Mouse (Mus musculus) limb, embryonic 15.5 days (tissue): ENCODE results near the gene Copb2. TPM values are rescaled to one million over a fixed set of nuclear protein-coding genes. Genes with fewer than 3 reads are reported as not detected.

Source experiments
- ATAC-seq: fragments of 200-750 bp; cut with Nextera tagmentation; 2 replicates; pipeline ENCODE4 v1.8.0; 2017; ENCODE audit warnings: low read depth, moderate TSS enrichment; ENCODE audit not compliant: insufficient number of reproducible peaks, low FRiP score, low TSS enrichment
- H3K27ac ChIP-seq: fragments of 300-500 bp; sonication (generic); 2 replicates; pipeline ENCODE4 v1.5.1; 2015; ENCODE audit warnings: moderate library complexity, mild to moderate bottlenecking, inconsistent platforms
- H3K27me3 ChIP-seq: fragments of 300-500 bp; sonication (generic); 2 replicates; pipeline ENCODE4 v1.6.1; 2015; ENCODE audit warnings: inconsistent platforms
- H3K36me3 ChIP-seq: fragments of 300-500 bp; sonication (generic); 2 replicates; pipeline ENCODE4 v1.6.1; 2015; ENCODE audit warnings: inconsistent platforms
- H3K4me1 ChIP-seq: fragments of 300-500 bp; sonication (generic); 2 replicates; pipeline ENCODE4 v1.6.1; 2015; ENCODE audit warnings: inconsistent platforms
- H3K4me2 ChIP-seq: fragments of 300-500 bp; sonication (generic); 2 replicates; pipeline ENCODE4 v1.6.1; 2015; ENCODE audit warnings: mild to moderate bottlenecking, inconsistent platforms
- H3K4me3 ChIP-seq: fragments of 300-500 bp; sonication (generic); 2 replicates; pipeline ENCODE4 v1.5.1; 2015; ENCODE audit warnings: mild to moderate bottlenecking, inconsistent platforms
- H3K9ac ChIP-seq: fragments of 300-500 bp; sonication (generic); 2 replicates; pipeline ENCODE4 v1.6.1; 2015; ENCODE audit warnings: inconsistent platforms
- H3K9me3 ChIP-seq: fragments of 300-500 bp; sonication (generic); 2 replicates; pipeline ENCODE4 v1.6.1; 2016; ENCODE audit warnings: inconsistent platforms
- WGBS: fragments of 180-500 bp; shearing (Covaris S2); methylation state at CpG from one replicate; pipeline ENCODE4 v1.1.7; 2015; 5-methylcytosine and 5-hydroxymethylcytosine counted together
- polyA plus RNA-seq: library from polyadenylated mRNA; unstranded; fragments of >200 nt; fragmentation: Nextera tagmentation; extraction: Ambion mirVana; gene quantifications from 2 replicates; pipeline ENCODE4 v1.2.1, GENCODE M21; 2015

The Copb2 gene
- polyA plus RNA-seq, 1 experiment from 2014 or later, result 209 TPM

GRCm38 (mm10) chr9:98538713-98539360 is 24.7 kb upstream of the Copb2 start:
- Histone ChIP-seq H3K4me2 (peak overlapping the region; percentile 25), H3K4me3 (no peak overlapping the region), H3K9me3 (no peaks in the 10 kb centered on the region), H3K9ac (no peak overlapping the region), H3K36me3 (no peaks in the 10 kb centered on the region), H3K27ac (no peak overlapping the region), H3K27me3 (0 out of 2 replicates have a peak, but pooled peaks cover 7% of the 10 kb centered on the region), H3K4me1 (peaks cover 2% of the 10 kb centered on the region; the same call in 1 of the 2 replicates)
- ATAC-seq, result no peak
- WGBS, result 6% methylated on average over 13 of the region's 13 CpGs

GRCm38 (mm10) chr9:98544042-98544441 is 19.5 kb upstream of the Copb2 start:
- H3K36me3 ChIP-seq, result no peaks in the 10 kb centered on the region
- H3K27ac ChIP-seq, result no peak overlapping the region
- no peak overlapping the region for H3K9ac ChIP-seq
- H3K9me3 ChIP-seq, result no peaks in the 10 kb centered on the region
- no peak overlapping the region for H3K4me2 ChIP-seq
- no peak for ATAC-seq
- H3K4me3 ChIP-seq, result no peak overlapping the region
- no peaks in the 10 kb centered on the region for H3K4me1 ChIP-seq
- H3K27me3 ChIP-seq, result 0 out of 2 replicates have a peak, but pooled peaks cover 7% of the 10 kb centered on the region
- 87% methylated on average over 3 of the region's 3 CpGs for WGBS

GRCm38 (mm10) chr9:98583852-98584251 is 20.3 kb downstream of the Copb2 start:
- Histone ChIP-seq H3K4me3 (no peak overlapping the region), H3K27me3 (no peaks in the 10 kb centered on the region), H3K27ac (no peak overlapping the region), H3K4me1 (no peaks in the 10 kb centered on the region), H3K9me3 (no peaks in the 10 kb centered on the region), H3K4me2 (no peak overlapping the region), H3K36me3 (peaks cover 88% of the 10 kb centered on the region), H3K9ac (no peak overlapping the region)
- WGBS, result 88% methylated on average over 4 of the region's 4 CpGs
- no peak for ATAC-seq

- no peak for ATAC-seq
- 77% methylated on average over 6 of the region's 6 CpGs for WGBS
- H3K4me2 ChIP-seq, result 0 out of 2 replicates have a peak overlapping the region, but pooled peaks have one; percentile 85
- peaks cover 13% of the 10 kb centered on the region for H3K4me1 ChIP-seq
- no peaks in the 10 kb centered on the region for H3K9me3 ChIP-seq
- peaks cover 33% of the 10 kb centered on the region for H3K36me3 ChIP-seq
- H3K27ac ChIP-seq, result no peak overlapping the region
- no peaks in the 10 kb centered on the region for H3K27me3 ChIP-seq
- H3K4me3 ChIP-seq, result 0 out of 2 replicates have a peak overlapping the region, but pooled peaks have one; percentile 77
- H3K9ac ChIP-seq, result no peak overlapping the region
Observed at GRCm38 (mm10) chr9:98600094-98600493, 36.6 kb downstream of the Copb2 start.

- ATAC-seq, result peak; percentile 86
- peaks cover 13% of the 10 kb centered on the region for H3K4me1 ChIP-seq
- H3K4me3 ChIP-seq, result peak within 1 kb of the TSS; percentile 77
- H3K9ac ChIP-seq, result peak within 1 kb of the TSS; percentile 79
- H3K36me3 ChIP-seq, result peaks cover 23% of the 10 kb centered on the region
- under 1% methylated on average over 44 of the region's 44 CpGs for WGBS
- H3K9me3 ChIP-seq, result no peaks in the 10 kb centered on the region
- no peaks in the 10 kb centered on the region for H3K27me3 ChIP-seq
- peak within 1 kb of the TSS; percentile 61; the same call in 1 of the 2 replicates for H3K27ac ChIP-seq
- peak within 1 kb of the TSS; percentile 85 for H3K4me2 ChIP-seq
Observed at GRCm38 (mm10) chr9:98601156-98601836, 37.8 kb downstream of the Copb2 start, which contains the start of gene Mrps22. Gene Mrps22, minus strand, starts transcription at chr9:98601660.

GRCm38 (mm10) chr9:98601837-98602359 is 38.4 kb downstream of the Copb2 start:
- peaks cover 17% of the 10 kb centered on the region for H3K36me3 ChIP-seq

GRCm38 (mm10) chr9:98604896-98605295 is 41.4 kb downstream of the Copb2 start:
- ATAC-seq, result no peak
- H3K9ac ChIP-seq, result no peak overlapping the region
- H3K4me1 ChIP-seq, result peaks cover 12% of the 10 kb centered on the region
- H3K36me3 ChIP-seq, result no peaks in the 10 kb centered on the region
- no peaks in the 10 kb centered on the region for H3K27me3 ChIP-seq
- no peak overlapping the region for H3K4me2 ChIP-seq
- WGBS, result 63% methylated on average over 4 of the region's 4 CpGs
- no peaks in the 10 kb centered on the region for H3K9me3 ChIP-seq
- H3K27ac ChIP-seq, result no peak overlapping the region
- H3K4me3 ChIP-seq, result no peak overlapping the region

More at GRCm38 (mm10) chr9:98601837-98602359, 38.4 kb downstream of the Copb2 start:
- 56% methylated on average over 11 of the region's 11 CpGs for WGBS
- ATAC-seq, result 0 out of 2 replicates have a peak, but pooled peaks have one; percentile 11
- H3K27ac ChIP-seq, result no peak overlapping the region
- no peak overlapping the region for H3K9ac ChIP-seq
- H3K27me3 ChIP-seq, result no peaks in the 10 kb centered on the region
- peaks cover 13% of the 10 kb centered on the region for H3K4me1 ChIP-seq
- H3K9me3 ChIP-seq, result no peaks in the 10 kb centered on the region
- H3K4me3 ChIP-seq, result peak overlapping the region; percentile 77
- peak overlapping the region; percentile 85 for H3K4me2 ChIP-seq

- Histone ChIP-seq H3K4me1 (no peaks in the 10 kb centered on the region), H3K4me2 (no peak overlapping the region), H3K27ac (no peak overlapping the region), H3K36me3 (no peaks in the 10 kb centered on the region), H3K9ac (no peak overlapping the region), H3K9me3 (no peaks in the 10 kb centered on the region), H3K27me3 (peaks cover 11% of the 10 kb centered on the region), H3K4me3 (no peak overlapping the region)
- ATAC-seq, result no peak
- WGBS, result 51% methylated on average over 3 of the region's 3 CpGs
Observed at GRCm38 (mm10) chr9:98628480-98628879, 65.0 kb downstream of the Copb2 start.

- WGBS, result 70% methylated on average over 13 of the region's 13 CpGs
Observed at GRCm38 (mm10) chr9:98633287-98634162, 70.0 kb downstream of the Copb2 start.

More at GRCm38 (mm10) chr9:98633287-98634162, 70.0 kb downstream of the Copb2 start:
- H3K4me1 ChIP-seq, result no peaks in the 10 kb centered on the region
- H3K9me3 ChIP-seq, result no peaks in the 10 kb centered on the region
- no peak overlapping the region for H3K27ac ChIP-seq
- H3K4me3 ChIP-seq, result no peak overlapping the region
- no peak for ATAC-seq
- no peak overlapping the region for H3K9ac ChIP-seq
- no peaks in the 10 kb centered on the region; the same call in 1 of the 2 replicates for H3K27me3 ChIP-seq
- no peak overlapping the region for H3K4me2 ChIP-seq
- no peaks in the 10 kb centered on the region for H3K36me3 ChIP-seq
